18 mouse cellular contexts compared by ENCODE assay signal in the genomic region with DNA sequence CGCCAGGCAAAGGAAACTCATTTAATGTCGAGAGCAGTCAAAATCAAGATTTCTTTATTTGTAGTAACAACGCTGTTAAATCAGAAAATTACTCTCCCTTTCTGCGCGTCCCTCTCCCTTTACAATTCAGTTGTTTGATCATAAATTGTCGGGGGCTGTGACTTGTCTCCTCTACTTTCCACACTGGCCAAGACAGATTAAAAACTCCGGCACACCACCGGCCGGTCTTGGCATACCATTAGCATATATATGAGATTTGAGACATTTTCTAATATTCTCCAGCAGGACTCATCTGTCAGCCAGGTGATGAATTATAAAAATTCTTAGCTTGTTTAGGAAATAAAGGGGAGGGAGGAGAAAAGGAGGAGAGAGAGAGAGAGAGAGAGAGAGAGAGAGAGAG.
"Had no signal": no experiment of that assay in that cellular context is flagged by ENCODE, and none has a peak within 500 bp of the region (broad histone marks: within the 10 kb centered on the region; RNA-seq: fewer than 3 reads in every experiment).

No protein-coding gene starts in this region.

- H3K9ac ChIP-seq: liver, embryonic 13.5 days; liver, embryonic 15.5 days; liver, postnatal 0 days; lung, embryonic 15.5 days; midbrain, embryonic 13.5 days; neural tube, embryonic 12.5 days; stomach, embryonic 15.5 days had no signal

- DNase-seq: liver, embryonic 13.5 days; liver, postnatal 0 days; lung, adult 2 months; lung, postnatal 14 days; lung, postnatal 36 days; right cerebral cortex, postnatal 14 days; thymus, adult 2 months; thymus, postnatal 25 days; thymus, postnatal 4 days had no signal

- H3K27ac ChIP-seq: liver, embryonic 13.5 days; liver, embryonic 15.5 days; lung, embryonic 15.5 days; macrophage; midbrain, embryonic 13.5 days; neural tube, embryonic 12.5 days; stomach, embryonic 15.5 days; stomach, postnatal 0 days had no signal

- H3K27me3 ChIP-seq: liver, embryonic 13.5 days; liver, embryonic 15.5 days; lung, embryonic 15.5 days; megakaryocyte, embryonic 14.5 days; neural tube, embryonic 12.5 days; stomach, embryonic 15.5 days had no signal

- H3K4me1 ChIP-seq: liver, embryonic 13.5 days; liver, embryonic 15.5 days; lung, embryonic 15.5 days; megakaryocyte, embryonic 14.5 days; neural tube, embryonic 12.5 days; stomach, embryonic 15.5 days had no signal

- H3K4me3 ChIP-seq: liver, embryonic 13.5 days; liver, embryonic 15.5 days; lung, embryonic 15.5 days; megakaryocyte, embryonic 14.5 days; midbrain, embryonic 13.5 days; neural tube, embryonic 12.5 days; stomach, embryonic 15.5 days had no signal

- H3K36me3 ChIP-seq: liver, embryonic 13.5 days; liver, embryonic 15.5 days; lung, embryonic 15.5 days; midbrain, embryonic 13.5 days; neural tube, embryonic 12.5 days; stomach, embryonic 15.5 days had no signal

- H3K4me2 ChIP-seq: liver, embryonic 13.5 days; liver, embryonic 15.5 days; lung, embryonic 15.5 days; midbrain, embryonic 13.5 days; neural tube, embryonic 12.5 days; stomach, embryonic 15.5 days had no signal

- ATAC-seq: liver, postnatal 0 days; lung, postnatal 0 days had no signal

- H3K9me3 ChIP-seq: liver, embryonic 13.5 days; liver, embryonic 15.5 days; lung, embryonic 15.5 days; midbrain, embryonic 13.5 days; neural tube, embryonic 12.5 days; stomach, embryonic 15.5 days had no signal
